Mouse (Mus musculus) left cerebral cortex, adult 9 months (tissue): ENCODE data around the gene Klf11.
"Not testable (repeated sequence)": the region's sequence is repeated elsewhere in the genome, so short reads cannot be mapped to it uniquely, and the experiment has no call there.

Experiments used
- DNase-seq, 2 experiments: peaks; one replicate each; pipeline ENCODE4 v3.0.0; 2022; ENCODE audit warnings: low spot score in 2 of 2

The Klf11 gene

DNA sequence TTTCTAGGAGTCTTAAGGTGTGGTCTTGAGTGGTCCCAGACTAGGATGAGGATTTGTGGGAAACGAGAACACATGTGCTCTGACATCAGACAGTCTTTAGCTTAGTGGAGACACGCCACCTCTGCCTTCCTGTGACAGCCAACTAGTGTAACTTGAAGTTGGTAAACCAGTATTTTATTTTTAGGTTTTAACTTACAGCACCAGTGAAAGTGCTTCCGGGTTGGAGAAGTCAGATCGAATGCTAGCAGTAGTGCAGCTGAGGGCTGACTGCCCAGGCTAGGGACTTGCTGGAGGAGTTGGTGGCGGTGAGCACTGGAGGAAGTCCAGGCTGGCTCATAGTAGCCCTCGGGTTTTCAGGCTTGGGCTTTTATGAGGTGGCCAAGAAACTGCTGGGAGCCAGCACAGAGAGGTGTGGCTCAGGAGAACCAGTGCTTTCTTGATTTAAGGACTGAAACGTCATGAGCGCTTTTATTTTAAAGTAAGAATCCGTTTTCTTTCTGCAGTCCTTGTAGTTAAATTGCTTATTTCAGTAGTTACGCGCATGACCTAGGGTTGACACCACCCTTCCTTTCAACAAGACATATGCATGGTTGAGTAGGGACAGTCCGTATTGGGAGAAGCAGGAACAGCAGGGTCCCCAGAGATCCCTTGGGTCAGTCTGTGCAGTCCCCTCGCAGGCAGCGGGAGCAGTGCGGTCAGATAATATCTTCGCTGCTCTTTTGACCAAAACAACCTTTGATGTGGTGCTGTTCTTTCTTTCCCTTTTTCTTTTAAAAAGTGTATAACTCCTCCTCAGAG is 3.2 kb downstream of the Klf11 start:
- DNase-seq: no peak

DNA sequence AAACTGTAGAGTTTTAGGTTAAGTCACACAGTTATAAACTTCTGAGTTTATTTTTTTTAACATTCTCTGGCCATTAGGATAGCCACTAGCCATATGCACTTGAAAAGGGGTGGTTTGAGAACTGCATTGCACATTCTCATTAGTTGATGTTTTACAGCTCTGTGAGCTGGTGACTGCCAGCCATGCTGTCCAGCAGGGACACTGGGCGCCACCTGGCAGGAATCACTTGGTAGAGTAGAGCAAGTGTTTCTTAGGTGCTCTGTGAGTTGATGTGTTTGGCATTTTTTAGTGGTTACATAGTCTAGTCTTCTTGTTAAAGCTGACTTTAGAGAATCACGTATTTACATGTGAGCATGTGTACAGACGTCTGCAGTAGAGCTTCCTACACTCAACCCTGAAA is 5.4 kb downstream of the Klf11 start:
- DNase-seq: no peak

DNA sequence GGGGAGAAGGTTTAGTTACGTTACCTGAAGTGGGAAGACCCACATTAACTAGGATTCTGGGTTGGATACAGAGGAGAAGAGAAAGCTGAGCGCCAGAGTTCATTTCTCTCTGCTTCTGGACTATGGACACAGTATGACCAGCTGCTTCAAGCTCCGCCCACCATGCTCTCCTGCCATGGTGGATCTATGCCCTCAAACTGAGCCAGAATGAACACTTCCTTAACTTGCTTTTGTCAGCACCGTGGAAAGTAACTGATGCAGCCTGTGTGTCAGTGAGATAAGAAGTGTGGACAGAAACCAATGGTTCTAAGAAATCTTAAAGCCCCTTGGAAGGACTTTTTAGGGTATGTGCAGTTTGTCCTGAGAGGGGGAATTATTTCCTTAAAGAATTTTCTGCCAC is 7.9 kb downstream of the Klf11 start:
- no peak for DNase-seq

DNA sequence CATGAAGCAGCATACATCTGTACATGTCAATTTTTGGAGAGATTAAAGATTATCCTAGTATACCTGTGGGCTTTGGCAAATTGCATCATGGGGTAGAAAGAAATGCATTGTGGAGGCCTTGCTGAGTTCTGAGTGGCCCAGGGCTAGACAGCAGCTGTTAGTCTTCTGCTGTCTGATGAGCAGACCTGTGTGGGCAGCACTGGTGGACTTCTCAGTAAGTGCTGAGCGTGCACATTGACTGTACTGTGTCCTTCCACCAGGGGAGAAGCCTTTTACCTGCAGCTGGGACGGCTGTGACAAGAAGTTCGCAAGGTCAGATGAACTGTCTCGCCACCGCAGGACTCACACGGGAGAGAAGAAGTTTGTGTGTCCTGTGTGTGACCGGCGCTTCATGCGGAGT is 8.8 kb downstream of the Klf11 start:
- DNase-seq: no peak

DNA sequence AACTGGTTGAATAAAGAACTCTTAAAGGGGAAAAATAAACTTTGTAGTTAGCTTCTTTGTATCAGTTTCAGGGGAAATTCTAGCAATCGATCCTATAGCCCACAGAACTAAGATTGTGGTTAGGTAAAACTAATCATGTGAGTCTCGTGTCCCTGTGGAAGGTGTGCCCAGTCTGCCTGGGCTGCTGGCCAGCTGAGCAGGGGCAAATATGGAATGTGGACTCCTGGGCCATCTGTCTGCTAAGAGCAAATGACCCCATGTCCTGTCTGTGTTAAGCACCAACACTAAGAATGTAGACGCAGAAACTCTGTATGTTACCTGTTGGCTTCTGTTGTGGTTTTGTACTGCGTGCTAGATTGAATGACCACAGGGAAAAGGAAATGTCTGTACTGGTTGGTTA is 10.0 kb downstream of the Klf11 start:
- no peak for DNase-seq

DNA sequence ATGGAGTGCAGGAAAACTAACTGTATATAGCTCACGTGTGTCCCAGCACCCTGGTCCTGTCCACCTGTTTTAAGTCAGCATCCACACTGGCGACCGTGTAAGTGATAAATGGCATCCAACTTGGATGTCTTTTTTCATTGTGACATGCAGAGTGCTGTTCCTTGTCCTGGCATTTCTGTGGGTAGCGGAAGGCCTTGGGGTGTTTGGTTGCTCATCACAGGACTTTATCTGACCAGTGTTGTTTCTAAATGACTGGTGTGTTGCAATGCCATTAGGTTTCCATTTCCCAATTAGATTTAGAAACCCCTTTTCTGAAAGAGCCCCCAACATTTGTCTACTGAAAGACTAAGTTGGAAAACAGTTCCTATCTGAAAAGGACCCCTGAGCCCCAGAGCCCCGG is 11.1 kb downstream of the Klf11 start:
- DNase-seq: no peak

DNA sequence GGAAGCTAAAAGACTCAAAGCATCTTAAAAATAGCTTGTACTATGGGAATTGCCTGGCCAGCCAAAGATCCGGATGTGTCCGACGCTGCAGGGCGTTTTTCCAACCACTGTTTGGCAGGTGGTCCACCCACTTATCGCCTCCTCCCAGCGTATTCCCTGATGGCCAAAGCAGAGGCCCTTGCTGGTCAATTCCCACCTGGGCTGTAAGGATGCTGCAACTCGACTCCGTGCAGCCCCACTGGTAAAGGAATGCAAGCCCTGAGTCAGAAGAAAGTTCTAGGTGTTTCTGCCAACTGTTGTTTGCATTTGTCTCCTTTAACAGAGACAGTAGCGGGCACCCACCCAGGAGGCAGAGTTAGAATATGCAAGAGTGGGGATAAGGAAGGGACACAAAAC is 29.0 kb downstream of the Klf11 start:
- no peak for DNase-seq

DNA sequence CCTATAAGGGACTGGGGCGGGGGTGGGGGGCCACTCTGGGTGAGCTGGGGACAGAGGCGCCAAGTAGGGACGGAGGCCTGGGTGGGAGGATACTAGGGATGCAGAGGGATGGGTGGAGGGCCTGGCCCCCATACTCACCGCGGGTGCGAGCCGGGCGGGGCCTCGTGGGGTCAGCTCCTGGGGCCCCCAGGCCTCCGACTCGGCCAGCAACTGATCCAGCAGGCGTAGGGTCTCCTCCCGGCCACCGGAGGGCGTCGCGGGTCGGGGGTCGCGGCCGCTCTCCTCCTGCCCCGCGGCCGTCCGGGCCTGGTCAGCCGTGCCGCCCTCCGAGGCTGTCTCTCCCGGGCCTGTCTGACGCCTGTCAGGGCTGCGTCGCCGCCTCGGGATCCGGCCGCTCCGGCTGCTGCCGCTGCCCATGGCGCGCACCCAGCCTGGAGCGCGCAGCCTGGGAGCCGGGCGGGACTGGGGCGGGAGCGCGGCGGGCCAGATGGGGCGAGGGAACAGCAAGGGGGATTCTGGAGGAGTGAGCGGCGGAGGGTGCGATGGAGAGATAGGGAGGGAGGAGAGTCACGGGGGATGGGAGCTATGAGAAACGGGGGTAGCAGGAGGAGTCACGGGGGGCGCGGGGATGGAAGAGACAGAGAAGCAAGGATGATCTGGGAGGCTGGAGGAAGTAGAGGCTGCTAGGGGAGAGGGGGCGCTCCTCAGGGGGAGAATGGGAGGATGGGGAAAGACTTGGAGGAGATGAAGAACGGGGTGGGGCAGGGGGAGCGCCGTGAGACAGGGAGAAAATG is 29.6 kb downstream of the Klf11 start:
- DNase-seq: no peak

DNA sequence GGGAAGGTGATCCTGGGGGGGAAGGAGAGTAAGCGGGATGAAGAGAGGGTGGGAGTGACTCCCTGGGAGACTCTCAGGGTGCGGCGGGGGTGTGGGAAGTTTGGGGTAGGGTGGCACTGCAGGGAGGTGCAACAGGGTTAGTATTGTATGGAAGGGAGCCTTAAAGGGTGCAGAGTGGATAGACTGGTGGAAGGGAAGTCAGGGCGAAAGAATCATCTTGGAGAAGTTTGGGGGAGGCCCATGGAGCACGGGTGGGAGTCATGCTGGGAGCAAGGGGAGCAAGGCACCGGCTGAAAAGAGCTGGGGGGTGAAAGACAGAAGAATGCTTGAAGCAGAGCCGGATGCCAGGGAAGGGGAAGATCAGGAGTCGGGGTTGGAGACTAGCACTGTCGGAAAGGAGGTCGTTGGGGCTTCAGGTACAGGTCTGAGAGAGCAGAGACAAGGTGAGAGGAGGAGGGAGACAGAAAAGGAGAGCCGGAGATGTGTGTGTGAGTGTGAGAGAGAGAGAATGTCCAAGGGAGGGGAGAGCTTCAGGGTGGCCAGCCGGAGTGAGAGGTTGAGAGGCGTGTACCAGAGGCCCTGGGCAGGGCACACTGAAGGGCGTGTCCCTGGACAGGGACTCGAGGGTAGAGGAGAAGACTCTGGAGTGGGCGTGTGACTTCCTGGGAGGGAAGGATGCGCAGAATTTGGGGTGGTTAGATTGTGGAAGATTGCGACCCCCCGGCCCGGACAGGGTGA is 30.4 kb downstream of the Klf11 start, which contains the start of gene Cys1:
Cys1 (minus strand) TSS at position 528 of the 738 bp plus-strand sequence.
- DNase-seq: no peak

DNA sequence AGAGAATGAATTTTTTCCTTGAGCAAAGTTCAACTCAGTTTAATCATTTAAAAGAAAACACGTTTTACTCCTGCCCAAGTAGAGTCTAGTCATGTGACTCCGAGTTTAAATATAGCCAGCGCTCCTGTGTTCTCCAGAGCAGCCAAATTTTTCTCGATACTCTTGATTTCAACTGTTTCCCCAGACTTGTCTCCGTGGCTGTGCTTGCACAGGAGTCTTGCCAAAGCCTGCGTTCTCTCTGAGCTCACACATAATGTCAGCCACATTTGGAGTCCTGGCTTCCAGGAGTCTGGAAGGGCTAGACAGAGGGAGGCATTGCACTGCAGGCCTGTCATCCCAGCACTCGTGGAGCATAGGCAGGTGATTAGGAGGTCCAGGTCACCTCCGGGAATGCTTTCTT is 31.5 kb downstream of the Klf11 start:
- DNase-seq: peak in 1 of 2 experiments; percentile 54

DNA sequence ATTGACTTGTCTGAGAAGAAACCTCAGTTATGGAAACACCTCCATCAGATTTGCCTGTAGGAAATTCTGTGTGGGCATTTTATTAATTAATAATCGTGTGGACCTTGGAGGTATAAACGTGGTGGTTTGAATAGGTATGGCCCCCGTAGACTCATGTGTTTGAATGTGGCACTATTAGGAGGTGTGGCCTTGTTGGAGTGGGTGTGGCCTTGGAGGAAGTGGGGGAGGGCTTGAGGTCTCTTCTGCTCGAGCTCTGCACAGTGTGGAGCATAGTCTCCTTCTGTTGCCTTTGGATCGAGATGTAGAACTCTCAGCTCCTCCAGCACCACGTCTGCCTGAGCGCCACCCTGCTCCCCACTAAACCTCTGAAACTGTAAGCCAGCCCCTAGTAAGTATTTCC is 32.4 kb downstream of the Klf11 start:
- no peak for DNase-seq

DNA sequence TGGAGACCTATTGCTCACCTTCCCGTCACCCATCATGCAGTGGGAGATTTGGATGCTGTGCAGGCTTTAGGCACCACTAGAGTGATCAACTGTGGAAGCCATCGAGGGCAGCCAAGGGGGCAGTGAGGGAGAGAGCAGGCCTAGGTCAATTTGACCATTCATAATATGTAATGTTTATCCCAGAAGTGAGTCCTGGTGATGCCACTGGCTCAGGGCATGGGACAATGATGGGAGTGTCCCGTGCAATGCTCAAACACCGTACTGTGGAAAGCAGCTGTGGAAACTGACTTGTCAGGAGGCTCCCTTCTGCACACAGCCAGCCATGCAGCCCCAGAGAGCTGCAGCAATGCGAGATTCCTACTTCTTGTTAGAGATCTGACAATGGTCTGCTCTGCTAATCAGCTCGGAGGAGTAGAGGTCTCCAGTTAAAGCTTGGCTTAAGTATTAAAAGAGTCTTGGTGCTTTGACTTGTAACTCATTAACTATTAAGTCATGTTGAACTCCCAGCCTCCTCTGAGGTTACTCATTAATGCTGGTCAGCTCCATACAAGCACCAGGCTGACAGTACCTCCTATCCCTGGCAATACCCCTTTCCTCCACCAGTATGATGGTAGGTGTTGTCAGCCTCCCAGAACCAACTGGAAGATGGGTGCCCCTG is 35.1 kb downstream of the Klf11 start:
- DNase-seq: no peak

DNA sequence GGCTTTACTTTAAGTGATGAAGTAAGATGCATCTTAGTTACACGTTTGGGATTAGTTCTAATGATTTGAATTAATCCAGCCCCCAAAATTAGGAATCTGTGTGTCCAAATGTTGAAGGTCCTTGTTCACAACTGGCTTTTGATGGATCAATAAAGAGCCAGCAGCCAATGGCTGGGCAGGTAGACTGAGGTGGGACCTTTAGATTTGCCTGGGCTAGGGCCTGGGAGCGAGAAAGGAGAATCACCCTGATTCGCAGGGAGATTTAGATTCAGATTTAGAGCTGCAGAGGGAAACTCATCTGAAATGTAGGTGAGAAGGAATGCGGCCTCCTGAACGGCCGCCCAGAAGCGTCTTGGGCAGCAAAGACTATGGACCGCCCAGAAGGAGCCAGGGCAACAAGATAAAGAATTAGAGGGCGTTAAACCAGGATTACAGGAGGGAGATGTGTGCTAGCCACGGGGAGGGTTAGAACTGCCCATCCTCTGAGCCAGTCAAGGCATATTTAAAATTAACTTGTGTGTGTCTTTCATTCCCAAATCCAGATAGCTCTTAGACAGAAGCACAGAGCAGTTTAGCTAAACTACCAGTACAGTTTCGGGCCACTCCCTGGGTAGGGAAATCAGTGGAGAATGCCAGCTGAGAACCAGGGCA is 35.7 kb downstream of the Klf11 start:
- no peak for DNase-seq

DNA sequence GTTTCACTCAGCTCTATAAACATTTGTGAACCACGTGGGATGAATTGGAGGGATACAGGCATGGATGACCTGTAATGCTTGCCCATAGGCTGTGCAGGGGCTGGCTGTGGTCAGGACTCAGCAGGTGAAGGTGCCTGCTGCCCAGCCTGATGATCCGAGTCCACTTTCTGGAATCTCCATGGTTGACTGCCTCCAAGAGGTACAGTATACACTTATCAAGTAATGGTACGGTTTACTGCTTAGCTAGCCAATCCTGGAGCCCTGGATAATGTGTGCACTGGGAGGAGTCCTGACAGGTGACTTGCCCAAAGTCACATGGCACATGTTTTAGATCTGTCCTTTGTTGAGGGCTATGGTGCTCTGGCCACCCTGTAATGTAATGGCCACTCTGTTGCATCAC is 39.3 kb downstream of the Klf11 start:
- no peak for DNase-seq

DNA sequence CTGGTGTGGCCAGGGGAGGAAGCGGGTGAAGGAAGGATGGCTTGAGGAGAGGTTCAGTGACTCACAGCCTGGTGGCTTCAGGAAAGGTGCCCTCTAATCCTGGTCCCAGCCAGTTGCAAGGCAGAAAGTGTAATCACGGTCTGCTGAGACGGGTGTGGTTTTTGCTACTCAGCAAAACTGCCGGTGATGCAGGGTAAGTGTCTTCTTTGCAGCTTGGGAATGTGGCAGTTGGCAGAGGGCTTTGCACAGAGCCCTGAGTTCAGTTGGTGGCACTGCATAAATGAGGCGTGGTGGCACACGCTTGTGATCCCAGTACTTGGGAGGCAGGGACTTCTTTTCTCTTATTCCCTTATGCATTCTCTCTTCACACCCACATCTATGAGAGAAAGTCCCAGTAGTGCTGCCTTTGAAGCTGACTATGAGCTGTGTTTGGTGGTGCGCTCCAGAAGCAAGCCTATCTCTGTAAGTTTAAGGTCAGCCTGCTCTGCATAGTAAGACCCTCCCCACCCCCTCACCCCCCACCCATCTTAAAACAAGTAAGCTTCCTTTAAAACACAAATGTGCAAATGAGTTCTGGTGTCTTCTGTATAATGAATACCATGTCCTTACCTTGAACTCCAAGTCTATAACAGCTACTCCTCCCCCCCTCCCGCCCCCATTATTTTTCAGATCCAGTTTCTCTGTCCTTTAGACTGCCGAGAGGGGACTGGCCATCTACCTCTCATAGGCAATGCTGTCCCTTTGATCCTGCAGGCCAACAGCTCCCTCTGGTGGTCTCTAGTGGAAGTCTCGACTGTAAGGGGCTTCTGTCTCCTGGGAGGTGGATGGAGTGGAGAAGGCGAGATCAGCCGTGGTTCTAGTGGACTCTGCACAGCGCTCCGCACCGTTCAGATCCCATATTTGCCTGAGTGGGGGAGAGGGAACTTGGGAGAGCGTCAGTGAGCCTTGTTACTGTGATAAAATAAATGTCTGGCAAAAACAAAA is 45.7 kb downstream of the Klf11 start:
- peak in 1 of 2 experiments; percentile 92 for DNase-seq

DNA sequence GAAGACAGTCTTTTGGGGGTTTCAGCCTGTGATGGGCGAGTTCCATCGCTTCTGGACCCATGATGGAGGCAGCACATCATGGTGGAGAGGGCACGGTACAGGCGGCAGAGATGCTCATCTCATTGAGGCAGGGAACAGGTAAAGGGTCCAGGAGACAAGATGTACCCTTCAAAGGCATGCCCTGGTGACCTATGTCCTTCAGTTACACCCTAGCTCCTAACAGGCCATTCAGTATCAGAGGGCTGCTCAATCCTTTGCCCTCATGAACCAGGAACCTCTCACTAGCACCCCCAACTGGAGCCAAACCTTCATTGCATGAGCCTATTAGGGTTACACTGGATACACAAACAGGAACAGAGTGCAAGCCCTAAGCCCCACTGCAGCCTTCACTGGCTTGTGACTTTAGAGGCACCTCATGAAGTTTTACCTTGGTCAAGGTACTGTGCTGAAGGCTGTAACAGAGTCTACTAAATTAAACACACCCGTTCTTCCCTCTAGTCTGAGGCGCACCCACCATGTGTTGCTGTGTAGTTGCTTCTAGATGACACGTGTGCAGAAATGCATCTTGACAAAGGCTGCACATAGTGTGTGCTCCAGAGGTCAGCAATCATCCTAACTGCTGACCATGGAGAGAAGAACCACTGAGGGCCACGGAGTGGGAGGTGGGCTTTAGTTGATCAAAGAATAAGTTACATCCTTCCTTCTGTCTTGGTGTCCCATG is 46.6 kb downstream of the Klf11 start:
- no peak for DNase-seq

DNA sequence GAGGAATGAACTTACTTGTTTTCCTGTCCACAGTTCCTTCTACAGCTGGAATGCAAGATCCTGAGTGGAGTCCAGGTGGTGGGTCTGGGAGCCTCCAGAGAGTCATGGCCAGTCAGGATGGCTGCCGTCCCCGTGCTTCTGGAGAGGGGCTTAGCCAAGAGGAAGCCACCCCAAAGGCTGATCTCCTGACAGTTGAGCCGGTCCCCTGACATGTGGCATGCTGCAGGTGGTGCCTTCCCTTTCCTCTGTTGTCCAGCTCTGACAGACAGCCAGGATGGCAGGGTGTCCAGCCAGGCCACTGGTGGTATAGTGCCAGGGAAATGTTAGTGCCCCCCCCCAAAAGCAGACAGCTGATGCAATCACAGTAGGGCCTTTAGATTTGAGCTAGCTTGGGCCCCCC is 47.4 kb downstream of the Klf11 start:
- no peak for DNase-seq

DNA sequence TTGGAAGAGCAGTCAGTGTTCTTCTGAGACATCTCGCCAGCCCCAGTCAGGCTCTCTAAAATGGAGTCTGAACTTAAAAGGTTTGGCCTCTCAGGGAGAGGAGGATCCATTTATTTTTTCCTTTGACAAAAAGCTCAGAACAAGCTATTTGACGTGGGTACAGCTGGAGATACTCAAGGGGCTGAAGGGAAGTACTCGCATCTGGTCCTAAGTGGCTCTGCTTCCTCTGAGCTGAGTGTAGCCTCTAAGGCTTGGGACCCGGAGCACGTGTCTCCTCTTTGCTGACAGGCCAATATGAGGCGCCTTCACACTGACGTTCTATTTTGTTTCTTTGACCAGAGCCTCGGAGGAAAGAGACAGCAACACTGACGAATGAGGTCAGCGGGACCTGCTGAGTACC is 48.5 kb downstream of the Klf11 start:
- no peak for DNase-seq

DNA sequence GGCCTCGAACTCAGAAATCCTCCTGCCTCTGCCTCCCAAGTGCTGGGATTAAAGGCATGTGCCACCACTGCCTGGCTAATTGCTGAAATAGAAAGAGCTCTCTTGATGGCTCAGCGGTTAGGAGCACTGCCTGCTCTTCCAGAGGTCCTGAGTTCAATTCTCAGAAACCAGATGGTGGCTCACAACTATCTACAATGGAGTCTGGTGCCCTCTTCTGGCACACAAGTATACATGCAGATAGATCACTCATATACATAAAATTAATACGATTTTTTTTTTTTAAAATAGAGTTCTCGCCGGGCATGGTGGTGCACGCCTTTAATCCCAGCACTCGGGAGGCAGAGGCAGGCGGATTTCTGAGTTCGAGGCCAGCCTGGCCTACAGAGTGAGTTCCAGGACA is 50.5 kb downstream of the Klf11 start:
- DNase-seq: not testable (repeated sequence)

DNA sequence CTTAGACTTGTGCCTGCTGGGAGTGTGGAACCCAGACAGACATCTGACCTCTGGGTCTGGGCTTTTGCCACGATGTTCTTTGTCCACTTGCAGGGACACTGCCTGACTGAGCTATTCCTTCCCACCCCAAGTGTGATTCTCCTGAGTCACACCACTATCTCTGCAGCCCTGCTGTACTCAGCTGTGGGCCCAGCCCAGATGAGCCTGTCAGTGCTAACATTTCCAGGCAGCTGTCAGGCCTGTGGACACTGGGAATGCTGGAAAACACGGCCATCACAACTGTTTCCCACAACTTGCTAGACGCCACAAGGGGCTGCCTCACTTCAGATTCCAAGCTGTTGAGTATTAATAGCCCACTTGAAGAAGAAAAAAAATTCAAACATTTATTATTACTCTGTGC is 51.9 kb downstream of the Klf11 start:
- DNase-seq: no peak
